Mouse (Mus musculus): ENCODE measurements around the gene Nr2c2ap.

DNA sequence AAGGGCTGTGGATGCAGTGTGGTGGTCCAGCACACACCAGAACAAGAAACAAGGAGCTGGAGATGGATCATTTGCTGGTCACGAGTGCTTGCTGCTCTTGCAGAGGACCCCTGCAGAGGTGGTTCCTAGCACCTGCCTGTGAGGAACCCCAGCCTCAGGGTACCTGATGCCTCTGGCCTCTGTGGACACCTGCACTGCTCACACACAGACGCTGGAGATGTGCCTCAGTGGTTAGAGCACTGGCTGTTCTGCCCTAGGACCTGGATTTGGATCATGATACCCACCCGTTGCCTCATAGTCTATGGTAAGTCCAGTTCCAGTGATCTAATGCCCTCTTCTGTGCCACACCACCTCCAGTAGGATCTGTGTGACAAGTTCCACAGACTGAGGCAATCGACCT, 5.5 kb downstream of the Nr2c2ap start:
- TF ChIP-seq CTCF (IDR thresholded peaks at IDR 0.05; ENCODE audit: low read depth, low read length) = no peak
- TF ChIP-seq POLR2A (IDR thresholded peaks at IDR 0.05; ENCODE audit: extremely low read depth, insufficient read depth, low read length) = no peak

Measured in liver, adult 2 months (tissue).